Mouse (Mus musculus) heart, adult 2 months (tissue): Measurements from ENCODE around the gene Cntn5. TPM values are rescaled to one million over a fixed set of nuclear protein-coding genes. Genes with fewer than 3 reads are reported as not detected.

Source experiments
- DNase-seq, 2 experiments: peaks; one replicate each; pipeline ENCODE4 v3.0.0; 2021
- H3K27ac ChIP-seq: fragments of 200-600 bp; 2 replicates; pipeline ENCODE4 v1.8.1; 2022
- H3K27me3 ChIP-seq: fragments of 200-500 bp; 2 replicates; pipeline ENCODE4 v1.6.1; 2012; ENCODE audit warnings: mild to moderate bottlenecking, low read length, inconsistent platforms, mixed read lengths; ENCODE audit not compliant: control insufficient read depth, insufficient read depth
- H3K36me3 ChIP-seq: fragments of 200-500 bp; 2 replicates; pipeline ENCODE4 v1.6.1; 2012; ENCODE audit warnings: low read length, inconsistent platforms; ENCODE audit not compliant: control insufficient read depth, insufficient read depth
- H3K4me1 ChIP-seq: fragments of 200-500 bp; 2 replicates; pipeline ENCODE4 v1.6.1; 2011; ENCODE audit warnings: low read length; ENCODE audit not compliant: control insufficient read depth, insufficient read depth
- H3K4me3 ChIP-seq: fragments of 200-600 bp; 2 replicates; pipeline ENCODE4 v1.8.1; 2022
- H3K79me2 ChIP-seq: fragments of 200-500 bp; replicated peaks from 2 replicates; pipeline ENCODE4 v1.6.1; 2012; ENCODE audit warnings: mild to moderate bottlenecking, inconsistent platforms, low read length, moderate library complexity, mixed read lengths; ENCODE audit not compliant: control insufficient read depth, insufficient read depth
- H3K9ac ChIP-seq: fragments of 200-500 bp; 2 replicates; pipeline ENCODE4 v1.6.1; 2012; ENCODE audit warnings: low read depth, mild to moderate bottlenecking, control low read depth, inconsistent platforms, low read length, mixed read lengths
- CTCF ChIP-seq: fragments of 200-600 bp; IDR thresholded peaks from 2 replicates; pipeline ENCODE4 v1.8.1; 2022; ENCODE audit warnings: antibody characterized with exemption, mild to moderate bottlenecking, moderate library complexity
- EP300 ChIP-seq: fragments of 200-500 bp; IDR thresholded peaks from 2 replicates; pipeline ENCODE4 v1.6.1; 2011; ENCODE audit warnings: low read depth, low read length, control low read depth; ENCODE audit not compliant: insufficient read depth
- POLR2A ChIP-seq: fragments of 200-500 bp; IDR thresholded peaks from 2 replicates; pipeline ENCODE4 v1.6.1; 2011; ENCODE audit warnings: mild to moderate bottlenecking, low read depth, low read length, control low read depth; ENCODE audit not compliant: insufficient read depth
- WGBS: fragments of 180-500 bp; shearing (Covaris S2); methylation state at CpG from one replicate; pipeline ENCODE4 v1.1.7; 2018; 5-methylcytosine and 5-hydroxymethylcytosine counted together
- intact Hi-C: fragments of 180-260 bp; cut with DNase I; formaldehyde crosslinking; loops from one replicate; pipeline ENCODE4 v1.15.1; 2025
- microRNA-seq, 2 experiments: library from miRNA; unstranded; fragments of <30 nt; microRNA quantifications; one replicate each; pipeline ENCODE4 v1.2.0; 2021
- polyA plus RNA-seq: library from polyadenylated mRNA; depleted of rRNA; stranded (reverse); fragments of >200 nt; gene quantifications from 2 replicates; pipeline ENCODE4 v1.2.3, GENCODE M21; 2012
- total RNA-seq, 2 experiments: library from RNA; stranded (reverse); gene quantifications; 2 replicates each; pipeline ENCODE4 v1.2.3; 2021

Gene Cntn5
- total and polyA plus RNA-seq, 3 experiments: 0.21 to 0.48 (median 0.29) TPM

DNA sequence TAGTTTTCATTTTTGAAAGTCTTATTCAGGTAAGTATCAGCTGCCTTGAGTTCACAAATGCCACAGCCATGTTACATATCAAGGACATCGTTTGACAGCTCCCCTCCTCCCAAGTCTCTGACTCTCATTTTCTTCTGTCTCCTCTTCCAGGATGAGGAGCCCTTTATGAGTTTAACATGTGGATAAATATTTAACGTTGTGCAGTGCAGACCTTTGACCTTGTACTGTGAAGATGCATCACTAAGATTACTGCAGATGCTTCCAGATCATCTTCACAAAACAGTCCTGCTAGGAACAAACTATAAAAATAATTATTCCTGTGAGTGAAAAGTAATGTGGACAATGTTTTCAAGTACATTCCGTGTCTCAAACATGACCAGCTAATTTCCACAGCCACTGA is 1257.2 kb downstream of the Cntn5 start:
- H3K27ac ChIP-seq: no peak overlapping the region
- no peaks in the 10 kb centered on the region for H3K36me3 ChIP-seq
- 60% methylated on average over 3 of the region's 3 CpGs for WGBS
- no peaks in the 10 kb centered on the region for H3K27me3 ChIP-seq
- no peak overlapping the region for H3K9ac ChIP-seq
- intact Hi-C loops: no loop called here
- H3K4me1 ChIP-seq: no peaks in the 10 kb centered on the region
- no peak overlapping the region for H3K4me3 ChIP-seq
- DNase-seq: no peak
- TF ChIP-seq CTCF: no peak
- TF ChIP-seq EP300: no peak
- TF ChIP-seq POLR2A: no peak
- H3K79me2 ChIP-seq: no peaks in the 10 kb centered on the region

DNA sequence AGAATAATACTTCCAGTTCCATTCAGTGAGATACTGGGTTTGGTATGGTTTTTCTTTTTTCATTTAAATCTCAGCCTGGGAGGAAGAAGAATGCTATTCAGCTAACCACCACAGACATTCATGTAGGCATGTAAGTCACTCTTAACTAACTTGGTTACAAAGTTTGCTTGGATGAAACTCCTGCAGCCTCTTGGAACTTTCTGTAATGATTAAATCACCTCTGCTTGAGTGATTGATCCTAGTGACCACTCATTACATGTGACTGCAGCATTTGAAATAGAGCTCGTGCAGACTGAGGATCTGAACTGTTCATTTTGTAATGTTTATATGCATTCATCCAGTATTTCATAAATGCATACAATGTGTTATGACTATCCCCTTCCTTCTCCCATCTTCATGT is 1258.3 kb downstream of the Cntn5 start:
- DNase-seq: no peak
- H3K27me3 ChIP-seq: no peaks in the 10 kb centered on the region
- H3K4me3 ChIP-seq: no peak overlapping the region
- no peak overlapping the region for H3K27ac ChIP-seq
- H3K4me1 ChIP-seq: no peaks in the 10 kb centered on the region
- TF ChIP-seq CTCF (no peak), POLR2A (no peak), EP300 (no peak)
- intact Hi-C loops: no loop called here
- H3K36me3 ChIP-seq: no peaks in the 10 kb centered on the region
- H3K9ac ChIP-seq: no peak overlapping the region
- 72% methylated on average over 1 of the region's 1 CpGs for WGBS
- H3K79me2 ChIP-seq: no peaks in the 10 kb centered on the region

Small RNA genes within 50 kb of the gene (microRNA-seq; reads per million reads assigned to microRNA genes)
- gene Gm24496 (0 reads per million in 2 experiments), gene Gm25086 (0 reads per million in 2 experiments), gene Gm26195 (0 reads per million in 2 experiments), gene Mir6237 (0 reads per million in 2 experiments)
